Mouse (Mus musculus) embryonic facial prominence, embryonic 15.5 days (tissue): ENCODE measurements around the gene Tmem230. TPM values are rescaled to one million over a fixed set of nuclear protein-coding genes. Genes with fewer than 3 reads are reported as not detected.
A peak's percentile ranks its signal among the peaks of the same experiment; 100 is the strongest.

Experiments used
- ATAC-seq: fragments of 200-750 bp; cut with Nextera tagmentation; 2 replicates; pipeline ENCODE4 v1.8.0; 2017; ENCODE audit warnings: low read depth, moderate TSS enrichment; ENCODE audit not compliant: insufficient number of reproducible peaks, low FRiP score, low TSS enrichment
- H3K27ac ChIP-seq: fragments of 300-500 bp; sonication (generic); replicated peaks from 2 replicates; pipeline ENCODE4 v1.5.1; 2015; ENCODE audit warnings: mild to moderate bottlenecking, inconsistent platforms
- H3K27me3 ChIP-seq: fragments of 300-500 bp; sonication (generic); 2 replicates; pipeline ENCODE4 v1.6.1; 2015; ENCODE audit warnings: inconsistent platforms
- H3K36me3 ChIP-seq: fragments of 300-500 bp; sonication (generic); 2 replicates; pipeline ENCODE4 v1.6.1; 2015; ENCODE audit warnings: mild to moderate bottlenecking, inconsistent platforms
- H3K4me1 ChIP-seq: fragments of 300-500 bp; sonication (generic); 2 replicates; pipeline ENCODE4 v1.6.1; 2015; ENCODE audit warnings: inconsistent platforms
- H3K4me2 ChIP-seq: fragments of 300-500 bp; sonication (generic); replicated peaks from 2 replicates; pipeline ENCODE4 v1.6.1; 2015; ENCODE audit warnings: mild to moderate bottlenecking, inconsistent platforms
- H3K4me3 ChIP-seq: fragments of 300-500 bp; sonication (generic); replicated peaks from 2 replicates; pipeline ENCODE4 v1.5.1; 2015; ENCODE audit warnings: mild to moderate bottlenecking, inconsistent platforms
- H3K9ac ChIP-seq: fragments of 300-500 bp; sonication (generic); 2 replicates; pipeline ENCODE4 v1.6.1; 2015; ENCODE audit warnings: inconsistent platforms
- H3K9me3 ChIP-seq: fragments of 300-500 bp; sonication (generic); replicated peaks from 2 replicates; pipeline ENCODE4 v1.6.1; 2016; ENCODE audit warnings: inconsistent platforms
- WGBS: fragments of 180-500 bp; shearing (Covaris S2); methylation state at CpG from one replicate; pipeline ENCODE4 v1.1.7; 2015; 5-methylcytosine and 5-hydroxymethylcytosine counted together
- polyA plus RNA-seq: library from polyadenylated mRNA; unstranded; fragments of >200 nt; fragmentation: Nextera tagmentation; extraction: Ambion mirVana; gene quantifications from 2 replicates; pipeline ENCODE4 v1.2.1, GENCODE M21; 2015

Gene Tmem230
- polyA plus RNA-seq, 1 experiment from 2014 or later, result 53.8 TPM

DNA sequence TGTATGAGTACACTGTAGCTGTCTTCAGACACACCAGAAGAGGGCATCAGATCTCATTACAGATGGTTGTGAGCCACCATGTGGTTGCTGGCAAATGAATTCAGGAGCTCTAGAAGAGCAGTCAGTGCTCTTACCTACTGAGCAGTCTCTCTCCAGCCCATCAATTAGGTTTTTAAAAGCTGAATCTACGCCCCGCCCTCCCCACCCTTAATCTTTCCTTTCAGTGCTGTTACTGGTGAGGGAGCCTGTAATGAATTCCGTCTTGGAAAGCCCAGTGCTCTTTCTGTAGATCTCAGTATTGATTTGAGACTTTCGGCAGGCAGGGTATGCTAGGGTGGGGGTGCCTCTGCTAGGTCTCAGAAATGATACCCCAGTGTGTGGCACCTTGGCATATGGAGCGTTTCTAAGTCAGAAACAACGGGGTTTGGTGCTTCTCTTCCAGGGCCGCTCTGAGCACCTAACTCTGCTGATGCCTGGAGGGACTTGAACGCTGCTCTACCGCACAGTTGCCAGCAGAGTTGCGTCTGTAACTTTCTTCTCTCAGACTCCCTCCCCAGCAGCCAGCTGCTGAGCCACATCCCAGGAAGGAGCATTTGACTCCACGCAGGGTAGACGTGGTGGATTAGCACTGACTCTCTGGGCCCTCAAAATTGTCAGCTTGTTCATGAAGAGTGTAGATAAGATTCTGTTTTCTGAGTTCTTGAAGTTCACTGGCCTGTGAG is 35.0 kb upstream of the Tmem230 start:
- H3K4me2 ChIP-seq, result no peak overlapping the region
- H3K27me3 ChIP-seq, result no peaks in the 10 kb centered on the region
- no peaks in the 10 kb centered on the region for H3K9me3 ChIP-seq
- WGBS, result 23% methylated on average over 12 of the region's 12 CpGs
- H3K36me3 ChIP-seq, result 0 out of 2 replicates have a peak, but pooled peaks cover 7% of the 10 kb centered on the region
- ATAC-seq, result no peak
- no peak overlapping the region for H3K9ac ChIP-seq
- no peak overlapping the region for H3K4me3 ChIP-seq
- peaks cover 29% of the 10 kb centered on the region for H3K4me1 ChIP-seq
- H3K27ac ChIP-seq, result peak overlapping the region; percentile 68; the same call in 1 of the 2 replicates

GRCm38 (mm10) chr2:132281560-132282452 is 34.2 kb upstream of the Tmem230 start:
- 60% methylated on average over 10 of the region's 10 CpGs for WGBS
- Histone ChIP-seq H3K4me1 (peaks cover 29% of the 10 kb centered on the region), H3K9ac (no peak overlapping the region), H3K27ac (no peak overlapping the region), H3K36me3 (0 out of 2 replicates have a peak, but pooled peaks cover 7% of the 10 kb centered on the region), H3K9me3 (no peaks in the 10 kb centered on the region), H3K4me2 (no peak overlapping the region), H3K27me3 (no peaks in the 10 kb centered on the region), H3K4me3 (no peak overlapping the region)
- ATAC-seq, result no peak

- Histone ChIP-seq H3K36me3 (0 out of 2 replicates have a peak, but pooled peaks cover 7% of the 10 kb centered on the region), H3K9me3 (no peaks in the 10 kb centered on the region), H3K27ac (no peak overlapping the region), H3K4me3 (no peak overlapping the region), H3K4me2 (no peak overlapping the region), H3K27me3 (no peaks in the 10 kb centered on the region), H3K4me1 (peaks cover 29% of the 10 kb centered on the region), H3K9ac (no peak overlapping the region)
- 92% methylated on average over 10 of the region's 10 CpGs for WGBS
- ATAC-seq, result no peak
Observed at GRCm38 (mm10) chr2:132280518-132281120, 33.0 kb upstream of the Tmem230 start.

DNA sequence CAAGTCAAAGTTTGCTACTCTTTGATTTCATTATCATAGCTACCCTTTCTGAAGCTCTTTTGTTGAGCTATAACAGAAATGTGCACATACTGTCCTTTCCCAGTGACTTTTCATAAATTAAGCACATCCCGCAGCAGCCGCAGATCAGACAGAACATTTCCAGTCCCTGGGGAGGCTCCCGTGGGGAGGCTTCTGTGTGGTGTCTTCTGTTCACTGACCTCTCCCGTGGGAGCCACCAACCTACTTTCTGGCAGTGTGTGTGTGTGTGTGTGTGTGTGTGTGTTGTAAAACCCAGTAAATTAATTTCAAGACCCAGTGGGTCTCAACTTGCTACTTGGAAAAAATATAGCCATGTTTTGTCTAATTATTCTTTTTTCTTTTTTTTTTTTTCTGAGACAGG is 32.4 kb upstream of the Tmem230 start:
- H3K36me3 ChIP-seq, result 0 out of 2 replicates have a peak, but pooled peaks cover 7% of the 10 kb centered on the region
- H3K4me1 ChIP-seq, result peaks cover 27% of the 10 kb centered on the region
- WGBS, result 75% methylated on average over 4 of the region's 4 CpGs
- no peak for ATAC-seq
- H3K27ac ChIP-seq, result no peak overlapping the region
- no peak overlapping the region for H3K9ac ChIP-seq
- no peaks in the 10 kb centered on the region for H3K9me3 ChIP-seq
- H3K4me2 ChIP-seq, result no peak overlapping the region
- no peak overlapping the region for H3K4me3 ChIP-seq
- no peaks in the 10 kb centered on the region for H3K27me3 ChIP-seq

DNA sequence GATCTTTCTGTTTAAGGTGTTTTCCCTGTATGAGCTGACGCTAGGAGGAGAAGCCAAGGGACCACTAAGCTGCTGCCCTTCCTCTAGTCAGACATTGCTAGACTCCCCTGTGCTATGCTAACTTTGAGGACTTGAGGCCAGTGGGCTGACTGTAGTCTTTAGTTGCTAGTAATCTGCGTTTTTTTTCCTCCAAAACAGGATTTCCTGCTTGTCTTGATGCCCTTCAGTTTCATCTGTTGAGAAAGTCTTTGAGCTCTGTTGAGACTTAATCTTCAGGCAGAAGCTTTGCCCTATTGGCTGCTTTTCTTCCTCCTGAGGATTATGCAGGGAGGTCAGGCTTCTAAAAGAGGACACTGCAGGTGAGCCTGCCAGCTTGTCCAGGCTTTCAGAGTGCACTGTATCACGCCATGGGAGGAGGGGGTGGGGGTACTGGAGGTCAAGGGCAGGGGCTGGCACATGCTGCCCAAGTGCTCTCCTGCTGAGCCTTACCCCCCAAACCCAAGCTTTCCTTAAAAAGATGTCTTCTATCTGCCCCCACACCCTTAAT is 31.8 kb upstream of the Tmem230 start:
- H3K27me3 ChIP-seq, result no peaks in the 10 kb centered on the region
- no peak overlapping the region for H3K4me3 ChIP-seq
- H3K4me2 ChIP-seq, result no peak overlapping the region
- H3K9me3 ChIP-seq, result no peaks in the 10 kb centered on the region
- no peak overlapping the region for H3K9ac ChIP-seq
- peaks cover 25% of the 10 kb centered on the region for H3K4me1 ChIP-seq
- 57% methylated on average over 3 of the region's 3 CpGs for WGBS
- no peak for ATAC-seq
- H3K36me3 ChIP-seq, result 0 out of 2 replicates have a peak, but pooled peaks cover 7% of the 10 kb centered on the region
- no peak overlapping the region for H3K27ac ChIP-seq

- WGBS, result 81% methylated on average over 8 of the region's 8 CpGs
- H3K4me3 ChIP-seq, result no peak overlapping the region
- no peak overlapping the region for H3K9ac ChIP-seq
- no peak overlapping the region for H3K4me2 ChIP-seq
- ATAC-seq, result no peak
- peaks cover 18% of the 10 kb centered on the region for H3K4me1 ChIP-seq
- no peaks in the 10 kb centered on the region for H3K9me3 ChIP-seq
- no peak overlapping the region for H3K27ac ChIP-seq
- no peaks in the 10 kb centered on the region for H3K27me3 ChIP-seq
- H3K36me3 ChIP-seq, result 0 out of 2 replicates have a peak, but pooled peaks cover 7% of the 10 kb centered on the region
Observed at GRCm38 (mm10) chr2:132278273-132278853, 30.8 kb upstream of the Tmem230 start.

GRCm38 (mm10) chr2:132276249-132276648 is 28.6 kb upstream of the Tmem230 start:
- no peak for ATAC-seq
- 0 out of 2 replicates have a peak, but pooled peaks cover 7% of the 10 kb centered on the region for H3K36me3 ChIP-seq
- 66% methylated on average over 4 of the region's 4 CpGs for WGBS
- H3K4me2 ChIP-seq, result no peak overlapping the region
- H3K9me3 ChIP-seq, result no peaks in the 10 kb centered on the region
- no peaks in the 10 kb centered on the region for H3K27me3 ChIP-seq
- no peak overlapping the region for H3K9ac ChIP-seq
- H3K27ac ChIP-seq, result no peak overlapping the region
- no peaks in the 10 kb centered on the region for H3K4me1 ChIP-seq
- H3K4me3 ChIP-seq, result no peak overlapping the region

DNA sequence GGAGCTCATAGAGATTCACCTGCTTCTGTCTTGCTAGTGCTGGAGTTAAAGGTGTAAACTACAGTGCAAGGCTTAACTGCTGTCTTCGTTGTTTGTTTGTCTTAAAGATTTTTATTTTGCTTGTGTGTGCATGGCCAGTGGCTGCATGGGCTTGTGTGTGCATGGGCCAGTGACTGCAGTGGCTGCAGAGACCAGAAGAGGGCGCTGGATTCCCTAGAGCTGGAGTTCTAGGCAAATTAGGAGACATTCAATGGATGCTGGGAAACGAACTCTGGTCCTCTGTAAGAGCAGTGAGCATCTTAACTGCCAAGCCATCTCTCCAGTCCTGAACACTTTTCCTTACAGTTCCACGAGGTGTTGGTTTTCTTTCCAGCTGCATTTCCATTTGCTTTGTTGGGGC is 27.9 kb upstream of the Tmem230 start:
- no peaks in the 10 kb centered on the region for H3K4me1 ChIP-seq
- no peaks in the 10 kb centered on the region for H3K27me3 ChIP-seq
- H3K9me3 ChIP-seq, result no peaks in the 10 kb centered on the region
- no peak overlapping the region for H3K27ac ChIP-seq
- H3K36me3 ChIP-seq, result 0 out of 2 replicates have a peak, but pooled peaks cover 2% of the 10 kb centered on the region
- H3K4me3 ChIP-seq, result no peak overlapping the region
- H3K4me2 ChIP-seq, result no peak overlapping the region
- 81% methylated on average over 4 of the region's 4 CpGs for WGBS
- no peak for ATAC-seq
- no peak overlapping the region for H3K9ac ChIP-seq

DNA sequence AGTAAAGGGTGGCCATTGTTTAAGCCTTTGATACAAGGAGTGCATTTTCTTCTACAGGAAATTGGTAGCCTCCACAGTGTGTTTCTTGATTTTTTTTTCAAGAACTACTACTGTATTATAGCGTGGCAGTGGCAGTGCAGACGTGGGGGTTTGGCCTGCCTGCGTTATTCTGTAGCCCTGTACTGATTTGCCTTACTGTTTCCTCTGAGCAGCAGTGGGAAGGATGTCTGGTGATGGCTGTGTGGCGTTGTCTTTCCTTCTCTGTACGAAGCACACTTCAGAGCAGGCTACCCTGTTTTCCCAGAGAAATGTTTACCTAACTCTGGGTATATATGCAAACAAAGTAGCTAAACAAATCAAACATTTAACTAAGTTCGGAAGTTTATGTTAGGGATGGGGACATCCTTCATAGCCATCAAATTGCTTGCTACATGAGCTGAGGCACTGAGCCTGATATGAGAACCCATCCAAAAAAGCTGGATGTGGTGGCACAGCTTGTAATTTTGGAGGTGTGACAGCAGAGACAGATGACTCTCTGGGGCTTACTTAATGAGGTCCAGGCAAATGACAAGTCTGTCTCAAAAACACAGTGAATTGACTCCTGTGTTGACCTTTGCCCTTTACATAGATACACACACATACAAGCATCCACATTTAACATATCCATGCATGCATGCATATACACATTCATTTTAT is 25.2 kb upstream of the Tmem230 start:
- ATAC-seq, result no peak
- Histone ChIP-seq H3K4me1 (no peaks in the 10 kb centered on the region), H3K9ac (no peak overlapping the region), H3K36me3 (no peaks in the 10 kb centered on the region), H3K27ac (no peak overlapping the region), H3K4me3 (no peak overlapping the region), H3K27me3 (no peaks in the 10 kb centered on the region), H3K4me2 (no peak overlapping the region), H3K9me3 (no peaks in the 10 kb centered on the region)
- WGBS, result 67% methylated on average over 6 of the region's 6 CpGs

- H3K4me2 ChIP-seq, result no peak overlapping the region
- no peaks in the 10 kb centered on the region for H3K36me3 ChIP-seq
- no peak overlapping the region for H3K4me3 ChIP-seq
- ATAC-seq, result no peak
- H3K27ac ChIP-seq, result no peak overlapping the region
- no peaks in the 10 kb centered on the region for H3K9me3 ChIP-seq
- 83% methylated on average over 2 of the region's 2 CpGs for WGBS
- H3K4me1 ChIP-seq, result no peaks in the 10 kb centered on the region
- H3K9ac ChIP-seq, result no peak overlapping the region
- no peaks in the 10 kb centered on the region for H3K27me3 ChIP-seq
Observed at GRCm38 (mm10) chr2:132270331-132270951, 22.8 kb upstream of the Tmem230 start.
